Mouse (Mus musculus) stomach, postnatal 0 days (tissue): ENCODE measurements at regions not wholly inside any gene's neighbourhood (a gene's known extent, or its start where the extent isn't known, plus 50 kb on each side); places are given as distances from the start of the nearest gene placed in this dataset.

Experiments used
- ATAC-seq: fragments of 200-750 bp; cut with Nextera tagmentation; 2 replicates; pipeline ENCODE4 v1.8.0; 2017; ENCODE audit not compliant: low FRiP score, low TSS enrichment
- DNase-seq: peaks from one replicate; pipeline ENCODE4 v3.0.0-alpha.2; 2016; ENCODE audit warnings: low spot score
- H3K27ac ChIP-seq: fragments of 300-500 bp; sonication (generic); replicated peaks from 2 replicates; pipeline ENCODE4 v1.5.1; 2014; ENCODE audit warnings: mild to moderate bottlenecking, control low read depth
- H3K27me3 ChIP-seq: fragments of 300-500 bp; sonication (generic); 2 replicates; pipeline ENCODE4 v1.6.1; 2014; ENCODE audit warnings: low read length; ENCODE audit not compliant: control insufficient read depth, insufficient read depth
- H3K36me3 ChIP-seq: fragments of 300-500 bp; sonication (generic); 2 replicates; pipeline ENCODE4 v1.6.1; 2014; ENCODE audit warnings: low read length, mixed read lengths; ENCODE audit not compliant: control insufficient read depth, insufficient read depth
- H3K4me1 ChIP-seq: fragments of 300-500 bp; sonication (generic); replicated peaks from 2 replicates; pipeline ENCODE4 v1.6.1; 2014; ENCODE audit warnings: antibody characterized with exemption; ENCODE audit not compliant: control insufficient read depth, insufficient read depth
- H3K4me2 ChIP-seq: fragments of 300-500 bp; sonication (generic); replicated peaks from 2 replicates; pipeline ENCODE4 v1.6.1; 2014; ENCODE audit warnings: low read depth, mild to moderate bottlenecking, control low read depth, moderate library complexity
- H3K4me3 ChIP-seq: fragments of 300-500 bp; sonication (generic); 2 replicates; pipeline ENCODE4 v1.5.1; 2014; ENCODE audit warnings: low read depth, low read length, control low read depth
- H3K9ac ChIP-seq: fragments of 300-500 bp; sonication (generic); 2 replicates; pipeline ENCODE4 v1.6.1; 2014; ENCODE audit warnings: mild to moderate bottlenecking, low read length, control low read depth, mixed read lengths
- H3K9me3 ChIP-seq: fragments of 300-500 bp; sonication (generic); 2 replicates; pipeline ENCODE4 v1.6.1; 2016; ENCODE audit warnings: low read length; ENCODE audit not compliant: control insufficient read depth
- CTCF ChIP-seq: IDR thresholded peaks from 2 replicates; pipeline ENCODE4 v1.5.1; 2016; ENCODE audit warnings: antibody characterized with exemption, low read depth, mild to moderate bottlenecking, moderate library complexity
- EP300 ChIP-seq: optimal IDR thresholded peaks from 2 replicates; pipeline ENCODE3; 2016; ENCODE audit warnings: antibody characterized with exemption
- WGBS: fragments of 180-500 bp; shearing (Covaris S2); extraction: QIAGEN DNeasy Blood & Tissue Kit; methylation state at CpG from one replicate; pipeline ENCODE4 v1.1.7; 2014; 5-methylcytosine and 5-hydroxymethylcytosine counted together

DNA sequence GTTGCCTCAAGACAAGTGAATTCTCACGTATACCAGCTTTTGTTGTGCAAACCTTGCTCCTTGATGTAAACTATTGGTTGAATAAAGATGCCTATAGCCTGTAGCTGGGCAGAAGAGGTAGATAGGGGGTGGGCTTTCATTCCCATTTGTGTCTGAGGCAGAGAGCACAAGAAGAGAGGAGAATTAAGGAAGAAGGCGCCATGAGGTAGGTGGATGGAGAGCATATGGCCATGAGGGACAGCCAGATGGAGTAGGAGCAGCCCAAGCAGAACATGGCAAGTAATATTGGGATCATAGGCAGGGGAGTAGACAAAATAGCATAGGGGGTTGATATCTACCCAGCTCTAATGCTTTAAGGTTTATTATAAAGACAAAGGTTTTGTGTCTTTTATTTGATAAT lies 557.3 kb downstream of the Ptprc start:
- H3K9ac ChIP-seq: no peak overlapping the region
- 84% methylated on average over 2 of the region's 2 CpGs for WGBS
- no peak overlapping the region for H3K4me3 ChIP-seq
- no peaks in the 10 kb centered on the region for H3K4me1 ChIP-seq
- ATAC-seq (no peak), DNase-seq (no peak)
- H3K9me3 ChIP-seq: no peaks in the 10 kb centered on the region
- no peaks in the 10 kb centered on the region for H3K36me3 ChIP-seq
- no peaks in the 10 kb centered on the region for H3K27me3 ChIP-seq
- TF ChIP-seq EP300: no peak
- TF ChIP-seq CTCF: no peak
- no peak overlapping the region for H3K27ac ChIP-seq
- no peak overlapping the region for H3K4me2 ChIP-seq

- Histone ChIP-seq H3K36me3 (no peaks in the 10 kb centered on the region), H3K4me3 (no peak overlapping the region), H3K27me3 (no peaks in the 10 kb centered on the region), H3K4me1 (no peaks in the 10 kb centered on the region), H3K9ac (no peak overlapping the region), H3K27ac (no peak overlapping the region), H3K4me2 (no peak overlapping the region), H3K9me3 (no peaks in the 10 kb centered on the region)
- 52% methylated on average over 5 of the region's 5 CpGs for WGBS
- TF ChIP-seq EP300 (no peak), CTCF (no peak)
- ATAC-seq (no peak), DNase-seq (no peak)
Measured at GRCm38 (mm10) chr1:137617513-137617912, 558.0 kb downstream of the Ptprc start.

GRCm38 (mm10) chr1:137606716-137607115 lies 568.8 kb downstream of the Ptprc start:
- H3K4me1 ChIP-seq: no peaks in the 10 kb centered on the region
- DNase-seq: no peak
- no peaks in the 10 kb centered on the region for H3K9me3 ChIP-seq
- no peak for TF ChIP-seq EP300
- TF ChIP-seq CTCF: no peak
- H3K4me3 ChIP-seq: no peak overlapping the region
- WGBS: 76% methylated on average over 1 of the region's 1 CpGs
- no peaks in the 10 kb centered on the region for H3K27me3 ChIP-seq
- no peak for ATAC-seq
- H3K36me3 ChIP-seq: no peaks in the 10 kb centered on the region
- H3K27ac ChIP-seq: no peak overlapping the region
- H3K9ac ChIP-seq: no peak overlapping the region
- H3K4me2 ChIP-seq: no peak overlapping the region

- no peak for ATAC-seq
- DNase-seq: no peak
- Histone ChIP-seq H3K9me3 (no peaks in the 10 kb centered on the region), H3K4me3 (no peak overlapping the region), H3K4me2 (no peak overlapping the region), H3K4me1 (no peaks in the 10 kb centered on the region), H3K9ac (no peak overlapping the region), H3K36me3 (no peaks in the 10 kb centered on the region), H3K27ac (no peak overlapping the region), H3K27me3 (no peaks in the 10 kb centered on the region)
- 56% methylated on average over 11 of the region's 11 CpGs for WGBS
- TF ChIP-seq CTCF (no peak), EP300 (no peak)
Measured at GRCm38 (mm10) chr1:137605890-137606663, 569.4 kb downstream of the Ptprc start.

GRCm38 (mm10) chr1:137593732-137594131 lies 581.8 kb downstream of the Ptprc start:
- TF ChIP-seq CTCF: no peak
- TF ChIP-seq EP300: no peak
- no peak overlapping the region for H3K27ac ChIP-seq
- no peak overlapping the region for H3K4me2 ChIP-seq
- DNase-seq (no peak), ATAC-seq (no peak)
- H3K27me3 ChIP-seq: no peaks in the 10 kb centered on the region
- no peaks in the 10 kb centered on the region for H3K9me3 ChIP-seq
- 87% methylated on average over 7 of the region's 7 CpGs for whole genome bisulfite sequencing
- H3K9ac ChIP-seq: no peak overlapping the region
- no peaks in the 10 kb centered on the region for H3K36me3 ChIP-seq
- no peaks in the 10 kb centered on the region for H3K4me1 ChIP-seq
- H3K4me3 ChIP-seq: no peak overlapping the region

DNA sequence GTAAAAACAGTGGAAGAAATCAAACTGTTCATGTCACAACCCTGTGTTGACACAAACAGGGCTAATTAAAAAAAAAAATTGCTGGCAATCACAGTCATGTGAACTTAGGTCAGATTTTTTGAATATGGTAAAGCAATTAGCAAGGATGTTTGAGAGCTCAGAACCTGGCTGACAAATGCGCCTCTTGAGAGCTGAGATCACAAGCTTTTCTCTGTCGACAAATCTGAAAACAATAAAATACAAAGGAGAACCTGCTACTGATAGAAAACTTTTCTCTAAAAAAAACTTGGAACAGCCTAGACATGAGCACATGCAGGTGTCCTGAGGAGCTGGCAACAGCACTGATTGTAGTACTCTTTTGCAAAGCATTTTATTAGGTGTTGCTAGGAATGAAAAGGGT lies 583.6 kb downstream of the Ptprc start:
- no peak overlapping the region for H3K4me3 ChIP-seq
- H3K27me3 ChIP-seq: no peaks in the 10 kb centered on the region
- no peaks in the 10 kb centered on the region for H3K9me3 ChIP-seq
- TF ChIP-seq EP300 (no peak), CTCF (no peak)
- WGBS: 65% methylated on average over 2 of the region's 2 CpGs
- no peak overlapping the region for H3K27ac ChIP-seq
- no peak for DNase-seq
- no peak overlapping the region for H3K9ac ChIP-seq
- no peak for ATAC-seq
- H3K36me3 ChIP-seq: no peaks in the 10 kb centered on the region
- H3K4me2 ChIP-seq: no peak overlapping the region
- H3K4me1 ChIP-seq: no peaks in the 10 kb centered on the region; the same call in 1 of the 2 replicates
